Mouse (Mus musculus) embryonic facial prominence, embryonic 10.5 days (tissue): ENCODE results near the gene Bod1l. TPM values are rescaled to one million over a fixed set of nuclear protein-coding genes. Genes with fewer than 3 reads are reported as not detected.

Experiments used
- DNase-seq: peaks from one replicate; pipeline ENCODE4 v3.0.0-alpha.2; 2017; ENCODE audit warnings: low spot score
- H3K27ac ChIP-seq: fragments of 300-500 bp; sonication (generic); replicated peaks from 2 replicates; pipeline ENCODE4 v1.5.1; 2016; ENCODE audit warnings: mild to moderate bottlenecking
- H3K27me3 ChIP-seq: fragments of 300-500 bp; sonication (generic); replicated peaks from 2 replicates; pipeline ENCODE4 v1.6.1; 2016; ENCODE audit warnings: low read depth, mild to moderate bottlenecking; ENCODE audit not compliant: poor library complexity, severe bottlenecking
- H3K36me3 ChIP-seq: fragments of 300-500 bp; sonication (generic); replicated peaks from 2 replicates; pipeline ENCODE4 v1.6.1; 2016; ENCODE audit warnings: mild to moderate bottlenecking, moderate library complexity
- H3K4me1 ChIP-seq: fragments of 300-500 bp; sonication (generic); 2 replicates; pipeline ENCODE4 v1.6.1; 2016
- H3K4me3 ChIP-seq: fragments of 300-500 bp; sonication (generic); 2 replicates; pipeline ENCODE4 v1.5.1; 2016; ENCODE audit warnings: mild to moderate bottlenecking, moderate library complexity
- H3K9me3 ChIP-seq: fragments of 300-500 bp; sonication (generic); 2 replicates; pipeline ENCODE4 v1.6.1; 2016; ENCODE audit warnings: mild to moderate bottlenecking
- WGBS: fragments of 180-500 bp; shearing (Covaris S2); methylation state at CpG from one replicate; pipeline ENCODE4 v1.1.7; 2016; 5-methylcytosine and 5-hydroxymethylcytosine counted together
- polyA plus RNA-seq: library from polyadenylated mRNA; unstranded; fragments of >200 nt; fragmentation: Nextera tagmentation; extraction: Ambion mirVana; gene quantifications from 2 replicates; pipeline ENCODE4 v1.2.1, GENCODE M21; 2016

Gene Bod1l
- polyA plus RNA-seq, 1 experiment from 2014 or later: 19.4 TPM

DNA sequence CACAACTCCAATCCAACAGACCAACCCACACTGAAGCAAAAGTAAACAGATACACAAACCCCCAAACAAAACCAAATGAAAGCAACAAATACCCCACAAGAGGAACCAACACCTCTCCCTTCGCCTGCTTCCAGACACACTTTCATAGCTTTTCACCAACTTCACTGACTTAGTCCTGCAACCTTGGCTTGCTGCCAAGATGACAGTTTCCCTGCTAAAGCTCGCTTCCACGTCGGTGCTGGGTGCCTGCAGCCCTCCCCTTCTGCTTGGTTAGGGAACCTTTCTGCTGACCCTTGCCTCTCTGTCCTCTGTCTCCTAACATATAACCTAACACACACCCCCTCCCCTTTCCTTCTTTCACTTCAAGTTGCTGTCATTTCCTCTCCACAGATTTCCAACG is 1.4 kb downstream of the Bod1l start:
- no peaks in the 10 kb centered on the region for H3K9me3 ChIP-seq
- no peak overlapping the region for H3K27ac ChIP-seq
- peak overlapping the region; percentile 93 for H3K4me3 ChIP-seq
- peaks cover 9% of the 10 kb centered on the region for H3K36me3 ChIP-seq
- DNase-seq: no peak
- WGBS: 65% methylated on average over 5 of the region's 5 CpGs
- peaks cover 20% of the 10 kb centered on the region for H3K4me1 ChIP-seq
- H3K27me3 ChIP-seq: no peaks in the 10 kb centered on the region

DNA sequence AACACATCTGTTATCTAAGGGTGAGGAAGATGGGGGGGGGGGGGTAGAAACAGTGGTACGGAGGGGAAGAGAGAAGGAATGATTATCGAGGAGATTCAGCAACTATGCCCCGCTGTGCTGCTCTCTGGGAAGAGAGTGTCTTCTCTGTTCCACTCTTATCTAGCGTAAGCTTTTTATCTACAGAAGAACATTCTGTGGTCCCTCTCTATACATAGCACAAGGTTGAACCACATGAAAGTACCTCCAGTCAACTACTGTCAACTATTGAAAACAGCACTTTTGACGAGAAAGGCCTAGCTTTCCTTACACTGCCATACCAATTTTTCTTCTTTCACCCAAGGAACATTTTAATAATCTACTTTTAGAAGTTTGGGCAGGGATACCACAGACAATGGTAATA is 2.4 kb downstream of the Bod1l start:
- H3K27me3 ChIP-seq: no peaks in the 10 kb centered on the region
- peaks cover 14% of the 10 kb centered on the region for H3K36me3 ChIP-seq
- 91% methylated on average over 5 of the region's 5 CpGs for WGBS
- no peaks in the 10 kb centered on the region for H3K9me3 ChIP-seq
- DNase-seq: no peak
- H3K27ac ChIP-seq: no peak overlapping the region
- H3K4me3 ChIP-seq: no peak overlapping the region
- peaks cover 20% of the 10 kb centered on the region for H3K4me1 ChIP-seq

DNA sequence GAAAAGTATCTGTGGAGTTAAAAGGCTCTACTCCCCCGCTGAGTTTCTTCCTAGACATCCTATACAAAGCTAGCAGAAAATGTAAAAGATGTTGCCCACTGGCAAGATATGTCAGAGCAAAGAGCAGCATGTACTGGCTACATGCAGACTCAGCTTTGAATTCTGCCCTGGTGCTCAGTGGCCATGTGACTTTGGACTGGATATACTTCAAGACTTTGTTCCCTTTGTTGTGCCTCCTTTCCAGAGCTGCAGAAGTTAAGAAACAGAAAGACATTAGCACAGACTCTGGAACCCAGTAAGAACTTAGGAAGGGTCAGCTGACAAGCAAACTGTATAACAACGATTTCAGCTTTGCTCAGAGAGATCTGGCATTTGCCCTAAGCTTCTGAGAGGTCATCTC is 14.0 kb downstream of the Bod1l start:
- Histone ChIP-seq H3K27ac (no peak overlapping the region), H3K9me3 (no peaks in the 10 kb centered on the region), H3K27me3 (no peaks in the 10 kb centered on the region), H3K4me3 (no peak overlapping the region), H3K4me1 (no peaks in the 10 kb centered on the region), H3K36me3 (peaks cover 95% of the 10 kb centered on the region)
- WGBS: 91% methylated on average over 2 of the region's 2 CpGs
- DNase-seq: no peak

DNA sequence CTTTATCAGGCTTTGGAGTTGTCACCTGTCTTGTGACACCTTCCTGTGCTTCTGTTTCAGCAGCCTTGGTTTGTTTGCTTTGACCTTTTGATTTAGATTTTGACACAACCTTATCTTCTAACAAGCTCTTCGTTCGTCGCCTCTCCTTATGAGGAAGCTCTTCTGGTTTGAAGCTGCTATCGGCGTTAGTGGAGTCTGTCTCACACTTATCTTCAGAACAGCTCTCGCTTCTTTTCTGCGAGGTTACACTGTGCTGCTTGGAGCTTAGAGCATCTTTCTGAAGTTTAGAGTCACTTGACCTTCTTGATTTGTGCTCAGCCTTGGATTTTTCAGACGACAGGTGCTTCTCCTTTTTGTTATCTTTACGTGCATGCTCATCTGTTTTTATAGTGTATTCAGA is 23.0 kb downstream of the Bod1l start:
- peaks cover 94% of the 10 kb centered on the region for H3K36me3 ChIP-seq
- H3K4me1 ChIP-seq: no peaks in the 10 kb centered on the region
- no peak overlapping the region for H3K4me3 ChIP-seq
- no peaks in the 10 kb centered on the region for H3K9me3 ChIP-seq
- H3K27me3 ChIP-seq: no peaks in the 10 kb centered on the region
- DNase-seq: no peak
- WGBS: 92% methylated on average over 9 of the region's 9 CpGs
- H3K27ac ChIP-seq: no peak overlapping the region

DNA sequence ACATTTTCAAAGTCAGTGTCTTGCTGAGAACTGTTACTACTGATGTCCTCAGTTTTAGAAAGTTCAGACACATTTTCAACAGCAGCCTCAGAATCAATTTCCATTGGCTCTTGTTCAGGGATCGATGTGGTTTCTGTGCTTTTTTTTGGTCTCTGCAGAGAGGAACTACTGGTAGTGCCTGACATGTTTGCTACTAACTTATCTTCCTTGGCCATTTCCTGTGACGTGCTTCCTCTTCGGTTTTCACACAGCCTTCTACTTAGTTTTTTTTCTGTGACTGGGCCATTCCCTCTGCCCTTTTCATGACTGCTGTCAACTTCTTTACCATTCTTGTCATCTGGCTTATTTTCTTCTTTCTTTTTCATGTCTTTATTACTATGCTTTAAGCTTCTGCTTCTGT is 23.6 kb downstream of the Bod1l start:
- WGBS: 88% methylated on average over 3 of the region's 3 CpGs
- Histone ChIP-seq H3K4me1 (no peaks in the 10 kb centered on the region), H3K36me3 (peaks cover 94% of the 10 kb centered on the region)

DNA sequence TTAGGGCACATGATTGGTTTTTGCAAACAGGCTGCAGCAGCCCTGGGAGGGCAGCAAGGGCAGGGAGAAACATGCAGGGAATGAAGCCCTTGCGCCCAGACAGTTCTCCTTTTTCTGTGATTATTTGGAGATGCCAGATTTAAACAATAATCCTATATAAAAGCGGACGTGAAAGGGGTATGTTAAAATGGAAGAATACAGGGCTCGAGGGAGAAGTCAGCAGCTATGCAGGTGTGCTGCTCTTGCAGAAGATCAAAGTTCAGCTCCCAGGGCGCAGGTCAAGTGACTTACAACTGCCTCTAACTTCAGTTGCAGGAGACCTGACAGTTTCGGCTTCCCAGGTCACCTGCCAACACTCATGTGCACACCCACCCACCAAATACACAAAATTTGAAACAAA is 31.6 kb downstream of the Bod1l start:
- WGBS: 86% methylated on average over 6 of the region's 6 CpGs
- H3K27ac ChIP-seq: no peak overlapping the region
- H3K4me3 ChIP-seq: no peak overlapping the region
- no peak for DNase-seq
- no peaks in the 10 kb centered on the region for H3K27me3 ChIP-seq
- H3K4me1 ChIP-seq: no peaks in the 10 kb centered on the region
- peaks cover 96% of the 10 kb centered on the region for H3K36me3 ChIP-seq
- no peaks in the 10 kb centered on the region for H3K9me3 ChIP-seq

More for the DNA sequence above, 23.6 kb downstream of the Bod1l start:
- no peak for DNase-seq
- no peak overlapping the region for H3K4me3 ChIP-seq
- H3K27ac ChIP-seq: no peak overlapping the region
- H3K9me3 ChIP-seq: no peaks in the 10 kb centered on the region
- no peaks in the 10 kb centered on the region for H3K27me3 ChIP-seq

DNA sequence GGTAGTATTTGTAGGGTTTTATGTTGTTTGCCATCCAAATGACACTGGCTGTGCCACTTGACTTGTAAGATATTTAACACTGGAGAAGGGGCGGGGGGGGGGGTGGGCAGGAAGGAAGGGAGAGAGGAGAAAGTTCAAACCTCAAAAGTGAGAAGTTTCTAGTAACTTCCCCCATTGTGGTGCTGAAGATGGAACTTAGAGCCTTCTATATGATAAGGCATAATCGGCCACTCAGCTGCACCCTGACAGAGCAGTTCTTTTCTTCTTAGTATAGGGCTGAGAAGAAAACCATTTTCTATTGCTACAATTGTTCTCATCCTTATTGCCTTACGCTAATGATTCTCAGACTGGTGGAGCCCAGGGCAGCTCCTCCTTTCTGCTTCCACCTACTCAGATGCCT is 32.8 kb downstream of the Bod1l start:
- H3K27me3 ChIP-seq: no peaks in the 10 kb centered on the region
- no peak overlapping the region for H3K27ac ChIP-seq
- no peaks in the 10 kb centered on the region for H3K4me1 ChIP-seq
- no peak for DNase-seq
- no peaks in the 10 kb centered on the region for H3K9me3 ChIP-seq
- H3K36me3 ChIP-seq: peaks cover 96% of the 10 kb centered on the region
- 89% methylated on average over 3 of the region's 3 CpGs for WGBS
- H3K4me3 ChIP-seq: no peak overlapping the region

DNA sequence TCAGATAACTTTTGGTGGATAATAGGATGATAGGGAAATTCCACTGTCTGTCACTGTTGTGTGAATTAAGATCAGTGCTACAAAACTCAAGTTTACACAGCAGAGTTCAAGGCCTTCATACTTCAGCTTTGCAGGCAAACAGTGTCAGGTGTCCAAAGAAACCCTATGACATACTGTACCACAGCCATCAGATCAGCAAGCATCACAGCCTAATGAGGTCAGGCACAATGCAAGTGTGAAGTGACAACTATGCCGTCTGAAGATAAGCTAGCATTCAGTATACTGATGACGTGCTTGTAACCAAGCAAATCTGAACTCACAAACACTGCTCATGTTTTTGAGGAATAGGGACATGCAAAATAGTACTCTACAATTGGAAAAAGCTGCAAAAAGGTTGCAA is 36.7 kb downstream of the Bod1l start:
- WGBS: 95% methylated on average over 2 of the region's 2 CpGs
- H3K27me3 ChIP-seq: no peaks in the 10 kb centered on the region
- H3K4me1 ChIP-seq: no peaks in the 10 kb centered on the region
- H3K36me3 ChIP-seq: peaks cover 94% of the 10 kb centered on the region
- no peak overlapping the region for H3K27ac ChIP-seq
- no peak overlapping the region for H3K4me3 ChIP-seq
- DNase-seq: no peak
- H3K9me3 ChIP-seq: no peaks in the 10 kb centered on the region

DNA sequence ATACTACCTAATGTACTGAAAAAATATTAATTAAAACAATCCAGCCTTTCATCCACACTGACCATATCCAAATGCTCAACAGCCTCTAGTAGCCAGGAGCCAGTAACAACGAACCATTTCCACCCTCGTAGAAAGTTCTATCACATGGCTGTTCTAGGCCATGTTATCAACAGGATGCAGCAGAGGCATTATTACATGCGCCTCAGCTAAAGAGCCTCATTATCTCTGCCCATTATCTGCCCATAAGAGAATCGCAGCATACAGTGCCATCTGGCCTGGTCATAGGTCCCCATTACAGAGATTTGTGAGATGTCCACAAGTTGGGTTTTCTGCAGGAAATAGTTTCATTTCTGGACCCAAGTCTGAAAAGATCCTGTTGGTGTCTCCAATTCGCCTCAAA is 37.9 kb downstream of the Bod1l start:
- 91% methylated on average over 5 of the region's 5 CpGs for WGBS
- H3K27me3 ChIP-seq: no peaks in the 10 kb centered on the region
- H3K27ac ChIP-seq: no peak overlapping the region
- no peaks in the 10 kb centered on the region for H3K9me3 ChIP-seq
- no peak overlapping the region for H3K4me3 ChIP-seq
- no peaks in the 10 kb centered on the region for H3K4me1 ChIP-seq
- peaks cover 84% of the 10 kb centered on the region for H3K36me3 ChIP-seq
- no peak for DNase-seq

DNA sequence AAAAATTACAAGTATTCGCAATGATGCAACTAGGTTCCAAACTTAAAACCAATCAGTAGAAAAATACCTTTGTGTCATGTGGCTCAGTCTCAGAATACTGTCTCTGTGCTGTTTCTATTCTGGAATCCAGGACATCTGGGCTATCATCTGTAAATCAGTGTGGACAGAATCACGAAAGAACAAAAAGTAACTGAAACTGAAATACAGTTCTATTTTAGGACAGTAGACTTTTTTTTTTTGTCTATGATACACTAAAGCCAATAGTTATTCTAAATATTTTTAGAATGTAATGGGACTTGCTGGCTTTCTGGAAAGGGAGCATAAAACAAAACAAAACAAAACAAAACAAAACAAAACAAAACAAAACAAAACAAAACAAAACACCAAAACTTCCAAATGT is 39.0 kb downstream of the Bod1l start:
- H3K27me3 ChIP-seq: no peaks in the 10 kb centered on the region
- H3K4me3 ChIP-seq: no peak overlapping the region
- 93% methylated on average over 2 of the region's 2 CpGs for WGBS
- H3K36me3 ChIP-seq: peaks cover 85% of the 10 kb centered on the region
- no peak for DNase-seq
- H3K4me1 ChIP-seq: no peaks in the 10 kb centered on the region
- H3K27ac ChIP-seq: no peak overlapping the region
- H3K9me3 ChIP-seq: no peaks in the 10 kb centered on the region

DNA sequence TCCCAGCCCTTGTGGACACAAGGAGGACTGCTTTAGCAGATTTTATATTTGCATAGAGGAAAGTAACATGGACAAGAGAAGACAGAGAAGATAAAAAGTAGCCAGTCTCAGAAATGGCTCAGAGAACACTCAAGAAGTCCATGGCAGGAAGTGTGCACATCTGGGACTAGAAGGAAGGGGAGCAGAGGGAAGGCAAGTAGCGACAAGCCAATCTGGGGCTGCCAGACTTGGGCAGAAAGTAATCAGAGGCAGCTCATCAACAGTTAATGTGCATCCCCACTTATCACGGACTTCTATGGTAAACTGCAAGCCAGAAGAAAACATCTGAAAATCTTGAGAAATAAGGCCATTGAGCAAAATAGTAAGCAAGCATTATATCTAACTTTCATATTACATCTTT is 39.5 kb downstream of the Bod1l start:
- Histone ChIP-seq H3K4me3 (no peak overlapping the region), H3K27ac (no peak overlapping the region), H3K27me3 (no peaks in the 10 kb centered on the region), H3K36me3 (peaks cover 85% of the 10 kb centered on the region), H3K9me3 (no peaks in the 10 kb centered on the region), H3K4me1 (no peaks in the 10 kb centered on the region)
- WGBS: 85% methylated on average over 2 of the region's 2 CpGs
- no peak for DNase-seq

DNA sequence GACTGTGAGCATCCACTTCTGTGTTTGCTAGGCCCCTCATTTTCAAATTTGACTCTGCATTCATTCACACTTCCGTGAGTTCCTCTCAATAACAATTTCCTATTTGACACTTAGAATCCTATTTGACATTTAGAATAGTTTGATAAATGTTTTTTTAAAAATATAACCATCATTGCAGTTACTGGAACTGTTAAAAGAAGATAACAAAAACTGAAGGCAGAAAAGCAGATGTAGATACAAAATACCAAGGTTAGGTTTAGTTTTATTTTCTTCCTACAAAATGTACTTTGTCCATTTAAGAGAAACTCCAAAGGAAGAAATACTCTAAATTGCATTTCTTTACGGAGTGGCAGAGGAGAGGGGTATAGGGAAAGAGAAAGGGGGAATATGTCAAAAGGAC is 42.5 kb downstream of the Bod1l start:
- Histone ChIP-seq H3K27ac (no peak overlapping the region), H3K9me3 (no peaks in the 10 kb centered on the region), H3K4me1 (no peaks in the 10 kb centered on the region), H3K4me3 (no peak overlapping the region), H3K36me3 (peaks cover 78% of the 10 kb centered on the region), H3K27me3 (no peaks in the 10 kb centered on the region)
- 96% methylated on average over 2 of the region's 2 CpGs for WGBS
- no peak for DNase-seq

DNA sequence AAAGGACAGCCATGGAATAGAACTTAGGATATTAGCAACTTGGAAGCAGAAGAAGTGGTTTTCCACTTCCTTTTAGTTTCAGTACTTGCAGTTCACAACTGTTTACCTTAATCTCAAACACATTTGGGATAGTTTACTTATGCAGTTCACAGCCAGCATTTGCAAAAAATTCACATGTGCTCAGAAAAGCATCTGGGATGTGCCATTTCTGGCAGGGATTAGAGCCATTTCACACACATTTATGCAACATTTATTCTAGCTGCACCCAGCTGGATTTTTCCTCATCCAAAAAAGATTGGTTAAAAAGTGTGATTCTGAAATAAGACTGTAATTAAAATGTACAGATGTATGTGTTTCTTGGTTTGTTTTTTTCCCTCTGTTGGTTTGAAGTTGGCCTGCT is 49.7 kb downstream of the Bod1l start:
- H3K4me1 ChIP-seq: no peaks in the 10 kb centered on the region
- DNase-seq: no peak
- H3K9me3 ChIP-seq: no peaks in the 10 kb centered on the region
- no peak overlapping the region for H3K4me3 ChIP-seq
- H3K27ac ChIP-seq: no peak overlapping the region
- H3K27me3 ChIP-seq: no peaks in the 10 kb centered on the region
- H3K36me3 ChIP-seq: peaks cover 85% of the 10 kb centered on the region

DNA sequence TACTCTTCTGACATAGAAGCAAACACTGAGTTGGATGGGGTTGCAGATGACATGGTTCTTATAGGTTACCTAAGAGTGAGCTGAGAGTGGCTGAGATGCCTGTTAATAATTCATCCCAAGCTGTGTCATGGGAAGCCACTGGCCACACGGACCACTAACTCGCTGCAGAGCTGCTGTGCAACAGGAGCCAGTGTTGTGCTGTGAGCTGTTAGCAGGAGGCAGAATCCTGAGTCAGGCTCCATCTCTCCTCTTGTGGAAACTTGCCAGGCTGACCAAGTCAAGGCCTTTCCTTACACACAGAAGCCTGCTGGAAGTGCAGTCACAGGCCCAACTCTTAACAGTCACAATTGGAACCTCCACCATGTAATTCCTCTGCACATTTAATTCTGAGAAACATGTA is 53.6 kb downstream of the Bod1l start:
- Histone ChIP-seq H3K27ac (no peak overlapping the region), H3K9me3 (no peaks in the 10 kb centered on the region), H3K4me1 (no peaks in the 10 kb centered on the region), H3K36me3 (peaks cover 95% of the 10 kb centered on the region), H3K27me3 (no peaks in the 10 kb centered on the region), H3K4me3 (no peak overlapping the region)
- no peak for DNase-seq
- 97% methylated on average over 2 of the region's 2 CpGs for WGBS
